Mouse (Mus musculus): ENCODE data around the gene Palld. TPM values are rescaled to one million over a fixed set of nuclear protein-coding genes. Genes with fewer than 3 reads are reported as not detected.
A peak's percentile ranks its signal among the peaks of the same experiment; 100 is the strongest.

The Palld gene
- polyA plus RNA-seq, 1 experiment from 2014 or later: 51.6 TPM

- WGBS: 96% methylated on average over 4 of the region's 4 CpGs
- no peaks in the 10 kb centered on the region for H3K27me3 ChIP-seq (ENCODE audit: poor library complexity, severe bottlenecking)
- no peak overlapping the region for H3K27ac ChIP-seq
- peaks cover 40% of the 10 kb centered on the region for H3K36me3 ChIP-seq (replicated peaks)
- H3K4me1 ChIP-seq: no peaks in the 10 kb centered on the region
- DNase-seq (ENCODE audit: extremely low spot score, low spot score): no peak
- H3K9me3 ChIP-seq: no peaks in the 10 kb centered on the region
- H3K4me3 ChIP-seq: no peak overlapping the region
Observed at GRCm38 (mm10) chr8:61684280-61684939, 218.1 kb downstream of the Palld start.

- Histone ChIP-seq H3K36me3 (replicated peaks) (peaks cover 47% of the 10 kb centered on the region), H3K27ac (no peak overlapping the region), H3K9me3 (no peaks in the 10 kb centered on the region), H3K27me3 (ENCODE audit: poor library complexity, severe bottlenecking) (no peaks in the 10 kb centered on the region), H3K4me1 (no peaks in the 10 kb centered on the region), H3K4me3 (no peak overlapping the region)
- WGBS: 94% methylated on average over 2 of the region's 2 CpGs
- no peak for DNase-seq (ENCODE audit: extremely low spot score, low spot score)
Observed at GRCm38 (mm10) chr8:61682902-61683301, 219.6 kb downstream of the Palld start.

GRCm38 (mm10) chr8:61681217-61681616 is 221.3 kb downstream of the Palld start:
- Histone ChIP-seq H3K4me3 (no peak overlapping the region), H3K27ac (no peak overlapping the region), H3K27me3 (ENCODE audit: poor library complexity, severe bottlenecking) (no peaks in the 10 kb centered on the region), H3K9me3 (no peaks in the 10 kb centered on the region), H3K36me3 (replicated peaks) (peaks cover 49% of the 10 kb centered on the region), H3K4me1 (no peaks in the 10 kb centered on the region)
- no peak for DNase-seq (ENCODE audit: extremely low spot score, low spot score)
- WGBS: 86% methylated on average over 3 of the region's 3 CpGs

GRCm38 (mm10) chr8:61677227-61677626 is 225.3 kb downstream of the Palld start:
- no peaks in the 10 kb centered on the region for H3K9me3 ChIP-seq
- peaks cover 37% of the 10 kb centered on the region for H3K36me3 ChIP-seq (replicated peaks)
- H3K27me3 ChIP-seq (ENCODE audit: poor library complexity, severe bottlenecking): no peaks in the 10 kb centered on the region
- H3K4me3 ChIP-seq: no peak overlapping the region
- WGBS: 96% methylated on average over 5 of the region's 5 CpGs
- no peak overlapping the region for H3K27ac ChIP-seq
- DNase-seq (ENCODE audit: extremely low spot score, low spot score): no peak
- peaks cover 7% of the 10 kb centered on the region for H3K4me1 ChIP-seq

GRCm38 (mm10) chr8:61671151-61671550 is 231.3 kb downstream of the Palld start:
- no peak for DNase-seq (ENCODE audit: extremely low spot score, low spot score)

GRCm38 (mm10) chr8:61670376-61670775 is 232.1 kb downstream of the Palld start:
- 79% methylated on average over 4 of the region's 4 CpGs for WGBS
- Histone ChIP-seq H3K9me3 (no peaks in the 10 kb centered on the region), H3K27me3 (ENCODE audit: poor library complexity, severe bottlenecking) (no peaks in the 10 kb centered on the region), H3K4me1 (peaks cover 51% of the 10 kb centered on the region), H3K4me3 (no peak overlapping the region), H3K36me3 (replicated peaks) (peaks cover 11% of the 10 kb centered on the region; the same call in 1 of the 2 replicates), H3K27ac (0 out of 2 replicates have a peak overlapping the region, but pooled peaks have one; percentile 26)
- DNase-seq (ENCODE audit: extremely low spot score, low spot score): no peak

More at GRCm38 (mm10) chr8:61671151-61671550, 231.3 kb downstream of the Palld start:
- Histone ChIP-seq H3K4me1 (peaks cover 45% of the 10 kb centered on the region), H3K4me3 (no peak overlapping the region), H3K9me3 (no peaks in the 10 kb centered on the region), H3K27me3 (ENCODE audit: poor library complexity, severe bottlenecking) (no peaks in the 10 kb centered on the region), H3K36me3 (replicated peaks) (peaks cover 16% of the 10 kb centered on the region), H3K27ac (peak overlapping the region; percentile 26; the same call in 1 of the 2 replicates)

GRCm38 (mm10) chr8:61666919-61667318 is 235.6 kb downstream of the Palld start:
- Histone ChIP-seq H3K36me3 (replicated peaks) (peaks cover 9% of the 10 kb centered on the region), H3K4me3 (no peak overlapping the region), H3K27me3 (ENCODE audit: poor library complexity, severe bottlenecking) (no peaks in the 10 kb centered on the region), H3K9me3 (no peaks in the 10 kb centered on the region), H3K27ac (0 out of 2 replicates have a peak overlapping the region, but pooled peaks have one; percentile 5), H3K4me1 (peaks cover 54% of the 10 kb centered on the region)
- 36% methylated on average over 6 of the region's 6 CpGs for WGBS
- no peak for DNase-seq (ENCODE audit: extremely low spot score, low spot score)

GRCm38 (mm10) chr8:61665021-61665420 is 237.5 kb downstream of the Palld start:
- Histone ChIP-seq H3K27ac (no peak overlapping the region), H3K4me1 (peaks cover 35% of the 10 kb centered on the region), H3K4me3 (no peak overlapping the region), H3K27me3 (ENCODE audit: poor library complexity, severe bottlenecking) (no peaks in the 10 kb centered on the region), H3K9me3 (no peaks in the 10 kb centered on the region), H3K36me3 (replicated peaks) (peaks cover 17% of the 10 kb centered on the region)
- 54% methylated on average over 8 of the region's 8 CpGs for WGBS
- no peak for DNase-seq (ENCODE audit: extremely low spot score, low spot score)

- Histone ChIP-seq H3K9me3 (no peaks in the 10 kb centered on the region), H3K27me3 (ENCODE audit: poor library complexity, severe bottlenecking) (no peaks in the 10 kb centered on the region), H3K27ac (no peak overlapping the region), H3K4me1 (peaks cover 33% of the 10 kb centered on the region), H3K36me3 (replicated peaks) (peaks cover 17% of the 10 kb centered on the region), H3K4me3 (no peak overlapping the region)
- WGBS: 90% methylated on average over 6 of the region's 6 CpGs
- no peak for DNase-seq (ENCODE audit: extremely low spot score, low spot score)
Observed at GRCm38 (mm10) chr8:61664162-61664561, 238.3 kb downstream of the Palld start.

- no peak overlapping the region for H3K27ac ChIP-seq
- DNase-seq (ENCODE audit: extremely low spot score, low spot score): no peak
- no peak overlapping the region for H3K4me3 ChIP-seq
- H3K9me3 ChIP-seq: no peaks in the 10 kb centered on the region
- peaks cover 17% of the 10 kb centered on the region for H3K36me3 ChIP-seq (replicated peaks)
- no peaks in the 10 kb centered on the region for H3K27me3 ChIP-seq (ENCODE audit: poor library complexity, severe bottlenecking)
- 95% methylated on average over 4 of the region's 4 CpGs for WGBS
- peaks cover 33% of the 10 kb centered on the region for H3K4me1 ChIP-seq
Observed at GRCm38 (mm10) chr8:61662829-61663228, 239.7 kb downstream of the Palld start.

- 92% methylated on average over 5 of the region's 5 CpGs for WGBS
Observed at GRCm38 (mm10) chr8:61661611-61662010, 240.9 kb downstream of the Palld start.

GRCm38 (mm10) chr8:61660961-61661360 is 241.5 kb downstream of the Palld start:
- no peaks in the 10 kb centered on the region for H3K9me3 ChIP-seq
- no peaks in the 10 kb centered on the region for H3K27me3 ChIP-seq (ENCODE audit: poor library complexity, severe bottlenecking)
- no peak overlapping the region for H3K27ac ChIP-seq
- 90% methylated on average over 5 of the region's 5 CpGs for WGBS
- H3K36me3 ChIP-seq (replicated peaks): peaks cover 15% of the 10 kb centered on the region
- DNase-seq (ENCODE audit: extremely low spot score, low spot score): no peak
- H3K4me1 ChIP-seq: peaks cover 17% of the 10 kb centered on the region
- no peak overlapping the region for H3K4me3 ChIP-seq

More at GRCm38 (mm10) chr8:61661611-61662010, 240.9 kb downstream of the Palld start:
- no peak overlapping the region for H3K4me3 ChIP-seq
- DNase-seq (ENCODE audit: extremely low spot score, low spot score): no peak
- H3K9me3 ChIP-seq: no peaks in the 10 kb centered on the region
- no peak overlapping the region for H3K27ac ChIP-seq
- no peaks in the 10 kb centered on the region for H3K27me3 ChIP-seq (ENCODE audit: poor library complexity, severe bottlenecking)
- H3K4me1 ChIP-seq: peaks cover 21% of the 10 kb centered on the region
- peaks cover 15% of the 10 kb centered on the region for H3K36me3 ChIP-seq (replicated peaks)

GRCm38 (mm10) chr8:61651955-61652354 is 250.5 kb downstream of the Palld start:
- no peak overlapping the region for H3K4me3 ChIP-seq
- no peaks in the 10 kb centered on the region for H3K27me3 ChIP-seq (ENCODE audit: poor library complexity, severe bottlenecking)
- 88% methylated on average over 6 of the region's 6 CpGs for WGBS
- H3K9me3 ChIP-seq: no peaks in the 10 kb centered on the region
- no peak overlapping the region for H3K27ac ChIP-seq
- H3K4me1 ChIP-seq: no peaks in the 10 kb centered on the region
- no peak for DNase-seq (ENCODE audit: extremely low spot score, low spot score)
- no peaks in the 10 kb centered on the region for H3K36me3 ChIP-seq (replicated peaks)
